Mouse (Mus musculus) midbrain, embryonic 13.5 days (tissue): Measurements from ENCODE around the gene Abcc8. TPM values are rescaled to one million over a fixed set of nuclear protein-coding genes. Genes with fewer than 3 reads are reported as not detected.

Experiments used
- ATAC-seq: fragments of 200-750 bp; cut with Nextera tagmentation; 2 replicates; pipeline ENCODE4 v1.8.0; 2017; ENCODE audit warnings: mild to moderate bottlenecking, moderate TSS enrichment, moderate library complexity
- H3K27ac ChIP-seq: fragments of 300-500 bp; sonication (generic); 2 replicates; pipeline ENCODE4 v1.5.1; 2015; ENCODE audit warnings: inconsistent platforms, mild to moderate bottlenecking, moderate library complexity
- H3K27me3 ChIP-seq: fragments of 300-500 bp; sonication (generic); 2 replicates; pipeline ENCODE4 v1.6.1; 2015; ENCODE audit warnings: mild to moderate bottlenecking, inconsistent platforms
- H3K36me3 ChIP-seq: fragments of 300-500 bp; sonication (generic); 2 replicates; pipeline ENCODE4 v1.6.1; 2015; ENCODE audit warnings: mild to moderate bottlenecking, inconsistent platforms
- H3K4me1 ChIP-seq: fragments of 300-500 bp; sonication (generic); replicated peaks from 2 replicates; pipeline ENCODE4 v1.6.1; 2015; ENCODE audit warnings: inconsistent platforms
- H3K4me2 ChIP-seq: fragments of 300-500 bp; sonication (generic); replicated peaks from 2 replicates; pipeline ENCODE4 v1.6.1; 2015; ENCODE audit warnings: moderate library complexity, mild to moderate bottlenecking, inconsistent platforms
- H3K4me3 ChIP-seq: fragments of 300-500 bp; sonication (generic); replicated peaks from 2 replicates; pipeline ENCODE4 v1.5.1; 2015; ENCODE audit warnings: mild to moderate bottlenecking, inconsistent platforms
- H3K9ac ChIP-seq: fragments of 300-500 bp; sonication (generic); replicated peaks from 2 replicates; pipeline ENCODE4 v1.6.1; 2015; ENCODE audit warnings: mild to moderate bottlenecking, inconsistent platforms
- H3K9me3 ChIP-seq: fragments of 300-500 bp; sonication (generic); 2 replicates; pipeline ENCODE4 v1.6.1; 2016; ENCODE audit warnings: mild to moderate bottlenecking, inconsistent platforms
- whole genome bisulfite sequencing: fragments of 180-500 bp; shearing (Covaris S2); methylation state at CpG from one replicate; pipeline ENCODE4 v1.1.7; 2015; 5-methylcytosine and 5-hydroxymethylcytosine counted together
- polyA plus RNA-seq: library from polyadenylated mRNA; unstranded; fragments of >200 nt; fragmentation: Nextera tagmentation; extraction: Ambion mirVana; gene quantifications from 2 replicates; pipeline ENCODE4 v1.2.1, GENCODE M21; 2015

Abcc8 gene
- polyA plus RNA-seq, result 2.3 and 3.2 TPM in 2 replicates

- peak within 1 kb of the TSS; percentile 43 for H3K9ac ChIP-seq
- peak; percentile 57 for ATAC-seq
- no peaks in the 10 kb centered on the region for H3K36me3 ChIP-seq
- peak within 1 kb of the TSS; percentile 46 for H3K4me3 ChIP-seq
- 1% methylated on average over 63 of the region's 75 CpGs for WGBS
- H3K4me1 ChIP-seq, result peaks cover 10% of the 10 kb centered on the region
- peaks cover 53% of the 10 kb centered on the region for H3K27me3 ChIP-seq
- no peak within 1 kb of the TSS for H3K27ac ChIP-seq
- H3K9me3 ChIP-seq, result no peaks in the 10 kb centered on the region
- peak within 1 kb of the TSS; percentile 75 for H3K4me2 ChIP-seq
These were observed at the start of gene Abcc8 for GRCm38 (mm10) chr7:46179431-46180275. TSS of gene Abcc8 (minus strand) at chr7:46180033.

DNA sequence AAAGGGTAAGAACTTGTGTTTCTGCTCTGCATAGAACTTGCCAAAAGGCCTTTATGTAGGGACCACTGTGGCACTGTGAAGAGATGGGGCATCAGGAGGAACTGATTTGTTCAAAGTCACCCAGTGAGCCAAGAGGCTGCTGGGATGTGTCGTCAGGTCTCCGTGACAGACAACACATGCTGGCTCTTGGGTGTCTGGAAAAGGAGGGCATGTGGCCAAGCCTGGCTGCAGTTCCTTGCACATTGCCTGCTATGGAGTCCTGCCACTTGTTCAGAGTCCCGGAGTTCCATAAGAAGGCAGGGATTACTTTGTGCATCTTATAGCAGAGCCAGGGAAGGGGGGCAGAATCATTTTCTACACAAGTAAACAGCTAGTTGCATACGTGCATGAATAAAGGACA is 47.1 kb upstream of the Abcc8 start:
- Histone ChIP-seq H3K4me3 (no peak overlapping the region), H3K4me1 (peaks cover 7% of the 10 kb centered on the region; the same call in 1 of the 2 replicates), H3K4me2 (no peak overlapping the region), H3K36me3 (no peaks in the 10 kb centered on the region), H3K9ac (no peak overlapping the region), H3K27ac (no peak overlapping the region), H3K9me3 (no peaks in the 10 kb centered on the region), H3K27me3 (no peaks in the 10 kb centered on the region)
- 75% methylated on average over 4 of the region's 4 CpGs for WGBS
- no peak for ATAC-seq

DNA sequence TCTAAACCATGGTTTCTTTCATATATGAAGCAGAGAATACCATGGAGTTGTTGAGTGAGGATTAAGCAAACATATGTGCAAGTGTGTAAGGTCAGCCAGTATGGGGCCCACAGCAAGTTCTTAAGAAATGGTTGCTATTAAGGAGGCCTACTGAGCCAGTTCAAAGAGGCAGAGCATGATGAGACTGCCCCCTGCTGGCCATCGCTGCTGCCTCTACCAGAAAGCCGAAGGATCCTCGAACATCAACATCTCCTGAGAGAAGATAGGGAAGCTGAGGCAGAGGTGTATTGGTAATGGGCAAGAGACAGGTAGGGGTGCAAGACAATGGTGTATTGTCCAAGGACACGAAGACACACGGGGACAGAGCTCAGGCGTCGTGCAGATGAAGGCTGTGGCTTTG is 46.4 kb upstream of the Abcc8 start:
- H3K4me2 ChIP-seq, result no peak overlapping the region
- no peaks in the 10 kb centered on the region for H3K9me3 ChIP-seq
- H3K36me3 ChIP-seq, result no peaks in the 10 kb centered on the region
- WGBS, result 28% methylated on average over 7 of the region's 7 CpGs
- H3K27ac ChIP-seq, result no peak overlapping the region
- H3K9ac ChIP-seq, result no peak overlapping the region
- peaks cover 7% of the 10 kb centered on the region; the same call in 1 of the 2 replicates for H3K4me1 ChIP-seq
- H3K27me3 ChIP-seq, result no peaks in the 10 kb centered on the region
- no peak overlapping the region for H3K4me3 ChIP-seq
- ATAC-seq, result no peak

DNA sequence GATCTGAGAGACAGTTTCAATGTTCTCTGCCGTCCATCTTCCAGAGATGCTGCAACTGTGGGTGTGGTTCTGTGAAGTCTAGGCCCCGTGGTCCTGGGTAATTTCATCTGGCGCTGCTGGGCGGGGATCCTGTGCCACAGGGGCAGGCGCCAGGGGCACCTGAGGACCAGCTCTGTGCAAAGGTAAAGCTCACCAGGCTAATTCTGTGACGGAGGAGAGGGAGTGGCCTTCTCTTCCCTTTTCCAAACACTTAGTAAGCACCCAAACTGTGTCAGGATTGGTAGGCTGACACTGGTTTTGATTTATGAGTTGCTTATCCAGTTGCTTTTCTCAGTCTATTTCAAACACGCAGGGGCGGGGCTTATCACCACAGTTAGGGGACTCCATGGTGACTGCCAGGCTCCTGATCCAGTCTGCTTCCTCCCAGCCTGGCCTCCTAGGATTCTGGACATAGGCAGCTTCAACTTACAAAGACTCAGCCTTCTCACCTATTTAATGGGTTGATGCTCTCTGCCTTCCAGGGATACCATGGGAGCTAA is 40.8 kb upstream of the Abcc8 start:
- H3K4me1 ChIP-seq, result peaks cover 8% of the 10 kb centered on the region; the same call in 1 of the 2 replicates
- no peak overlapping the region for H3K4me3 ChIP-seq
- H3K4me2 ChIP-seq, result no peak overlapping the region
- H3K27ac ChIP-seq, result no peak overlapping the region
- no peaks in the 10 kb centered on the region for H3K9me3 ChIP-seq
- WGBS, result 77% methylated on average over 8 of the region's 8 CpGs
- H3K36me3 ChIP-seq, result no peaks in the 10 kb centered on the region
- ATAC-seq, result no peak
- 0 out of 2 replicates have a peak overlapping the region, but pooled peaks have one; percentile 14 for H3K9ac ChIP-seq
- H3K27me3 ChIP-seq, result peaks cover 9% of the 10 kb centered on the region; the same call in 1 of the 2 replicates

- ATAC-seq, result peak; percentile 53
- Histone ChIP-seq H3K9me3 (no peaks in the 10 kb centered on the region), H3K4me1 (peaks cover 8% of the 10 kb centered on the region; the same call in 1 of the 2 replicates), H3K4me2 (no peak overlapping the region), H3K9ac (no peak overlapping the region), H3K36me3 (no peaks in the 10 kb centered on the region), H3K27ac (no peak overlapping the region), H3K27me3 (peaks cover 9% of the 10 kb centered on the region; the same call in 1 of the 2 replicates), H3K4me3 (no peak overlapping the region)
- WGBS, result 6% methylated on average over 11 of the region's 11 CpGs
These were observed 38.6 kb upstream of the Abcc8 start for GRCm38 (mm10) chr7:46218415-46218814.

DNA sequence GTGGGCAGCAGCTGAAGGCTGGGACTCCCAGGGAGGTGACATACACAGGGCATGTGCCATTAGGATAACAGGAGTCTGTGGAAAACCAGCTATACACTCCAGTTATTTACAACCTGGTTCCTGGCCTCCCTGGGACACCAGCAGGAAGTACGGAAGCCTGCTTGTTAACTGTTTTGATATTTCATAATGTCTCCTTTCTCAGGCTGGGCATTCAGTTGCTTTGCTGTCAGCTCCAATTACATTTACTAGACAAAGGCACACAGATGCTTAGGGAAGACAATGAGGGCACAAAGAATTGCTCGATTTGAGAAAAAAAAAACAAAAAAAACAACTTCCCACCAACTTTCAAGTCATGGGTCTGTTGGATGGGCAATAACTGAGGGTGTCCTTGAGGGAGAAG is 36.6 kb upstream of the Abcc8 start:
- no peak overlapping the region for H3K9ac ChIP-seq
- no peak overlapping the region for H3K4me3 ChIP-seq
- peaks cover 8% of the 10 kb centered on the region; the same call in 1 of the 2 replicates for H3K4me1 ChIP-seq
- no peaks in the 10 kb centered on the region for H3K36me3 ChIP-seq
- H3K27ac ChIP-seq, result no peak overlapping the region
- ATAC-seq, result no peak
- WGBS, result 56% methylated on average over 2 of the region's 2 CpGs
- no peak overlapping the region for H3K4me2 ChIP-seq
- H3K27me3 ChIP-seq, result peaks cover 9% of the 10 kb centered on the region; the same call in 1 of the 2 replicates
- no peaks in the 10 kb centered on the region for H3K9me3 ChIP-seq

GRCm38 (mm10) chr7:46210276-46210675 is 30.4 kb upstream of the Abcc8 start:
- no peak overlapping the region for H3K27ac ChIP-seq
- no peak overlapping the region for H3K4me3 ChIP-seq
- H3K9me3 ChIP-seq, result no peaks in the 10 kb centered on the region
- no peak overlapping the region for H3K9ac ChIP-seq
- 84% methylated on average over 6 of the region's 6 CpGs for WGBS
- ATAC-seq, result no peak
- no peak overlapping the region for H3K4me2 ChIP-seq
- H3K4me1 ChIP-seq, result no peaks in the 10 kb centered on the region
- H3K27me3 ChIP-seq, result no peaks in the 10 kb centered on the region
- no peaks in the 10 kb centered on the region for H3K36me3 ChIP-seq

DNA sequence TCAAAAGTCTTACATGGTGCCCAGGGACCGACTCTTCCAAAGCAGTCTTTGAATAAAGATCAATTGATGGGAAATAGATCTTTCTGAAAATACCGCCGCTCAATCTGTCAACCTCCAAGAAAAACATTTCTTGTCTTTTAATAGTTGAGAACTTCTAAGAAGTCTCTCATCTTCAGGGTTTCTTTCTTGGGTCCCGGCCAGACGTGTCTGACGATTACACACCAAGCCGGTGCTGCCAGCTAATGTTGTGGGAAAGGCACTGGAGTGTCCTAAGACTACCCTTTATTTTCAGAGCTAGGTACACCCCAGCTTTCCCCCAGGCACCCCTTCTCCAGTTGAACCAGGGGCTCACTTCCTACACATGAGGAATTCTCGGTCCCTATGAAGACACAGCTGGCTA is 28.3 kb upstream of the Abcc8 start:
- Histone ChIP-seq H3K4me3 (no peak overlapping the region), H3K27me3 (no peaks in the 10 kb centered on the region), H3K36me3 (no peaks in the 10 kb centered on the region), H3K4me2 (no peak overlapping the region), H3K9ac (no peak overlapping the region), H3K4me1 (no peaks in the 10 kb centered on the region), H3K27ac (no peak overlapping the region), H3K9me3 (no peaks in the 10 kb centered on the region)
- 90% methylated on average over 8 of the region's 8 CpGs for WGBS
- ATAC-seq, result no peak

DNA sequence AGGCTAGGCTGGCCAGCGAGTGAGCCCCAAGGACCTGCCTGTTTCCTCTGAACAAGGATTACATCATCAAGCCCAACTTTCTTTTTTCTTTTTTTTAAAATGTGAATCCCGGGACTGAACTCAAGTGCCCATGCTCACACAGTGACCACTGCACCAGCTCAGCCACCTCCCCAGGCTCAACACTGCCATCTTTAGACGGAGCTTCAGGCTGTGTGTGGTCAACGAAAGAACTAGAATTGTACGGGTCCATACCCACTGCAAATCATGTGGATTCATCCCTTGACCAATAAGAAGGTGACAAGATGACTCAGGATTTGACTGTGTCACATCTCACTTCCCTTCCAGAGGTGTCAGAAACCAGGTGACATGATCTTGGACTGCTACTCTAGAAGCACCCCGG is 24.9 kb upstream of the Abcc8 start:
- WGBS, result 76% methylated on average over 6 of the region's 6 CpGs
- ATAC-seq, result no peak
- Histone ChIP-seq H3K4me3 (no peak overlapping the region), H3K27me3 (no peaks in the 10 kb centered on the region), H3K4me2 (no peak overlapping the region), H3K4me1 (peaks cover 16% of the 10 kb centered on the region; the same call in 1 of the 2 replicates), H3K9ac (no peak overlapping the region), H3K36me3 (no peaks in the 10 kb centered on the region), H3K27ac (no peak overlapping the region), H3K9me3 (no peaks in the 10 kb centered on the region)

DNA sequence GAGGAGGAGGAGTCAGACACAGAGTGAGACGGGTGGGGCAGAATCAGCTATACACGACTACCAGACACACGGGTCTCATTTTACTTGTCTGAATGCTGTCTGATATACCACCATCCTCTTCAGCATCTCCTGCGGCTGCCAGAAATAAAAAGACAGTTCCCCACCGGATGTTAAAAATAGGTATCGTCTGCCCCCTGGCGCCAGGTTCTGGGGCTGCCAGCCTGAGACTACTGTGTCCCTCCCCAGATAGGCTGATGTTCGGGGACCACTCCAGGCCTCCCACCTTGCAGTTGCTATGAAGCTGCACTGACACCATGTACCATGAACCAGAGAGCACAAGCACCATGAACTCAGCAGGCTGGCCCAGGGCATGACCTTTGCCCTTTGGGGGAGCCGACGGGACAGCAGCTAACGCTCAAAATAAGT is 24.2 kb upstream of the Abcc8 start:
- peaks cover 16% of the 10 kb centered on the region; the same call in 1 of the 2 replicates for H3K4me1 ChIP-seq
- no peaks in the 10 kb centered on the region for H3K9me3 ChIP-seq
- H3K4me2 ChIP-seq, result no peak overlapping the region
- H3K9ac ChIP-seq, result no peak overlapping the region
- H3K27ac ChIP-seq, result no peak overlapping the region
- H3K36me3 ChIP-seq, result no peaks in the 10 kb centered on the region
- ATAC-seq, result 0 out of 2 replicates have a peak, but pooled peaks have one; percentile 27
- 41% methylated on average over 11 of the region's 11 CpGs for WGBS
- H3K27me3 ChIP-seq, result no peaks in the 10 kb centered on the region
- H3K4me3 ChIP-seq, result no peak overlapping the region

DNA sequence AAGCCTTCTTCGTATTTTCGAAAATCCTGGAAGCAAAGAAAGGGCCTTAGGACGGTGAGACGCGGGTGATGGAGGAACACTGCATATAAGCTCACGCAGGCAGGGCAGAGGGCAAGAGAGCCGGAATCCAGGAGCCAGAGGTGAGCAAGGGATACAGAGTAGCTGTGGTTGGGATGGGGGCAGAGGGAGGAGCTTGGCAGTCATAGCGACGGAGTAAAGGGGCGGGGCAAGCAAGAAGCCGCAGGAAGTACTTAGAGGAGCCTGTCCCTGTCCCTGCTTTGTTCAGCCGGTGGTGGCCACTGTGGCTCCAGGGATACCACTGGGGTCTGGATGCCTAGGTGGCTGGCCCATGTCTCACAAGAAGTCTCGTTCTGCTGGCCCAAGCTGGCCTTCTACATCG is 21.8 kb upstream of the Abcc8 start:
- Histone ChIP-seq H3K4me3 (no peak overlapping the region), H3K4me1 (peaks cover 16% of the 10 kb centered on the region; the same call in 1 of the 2 replicates), H3K4me2 (0 out of 2 replicates have a peak overlapping the region, but pooled peaks have one; percentile 29), H3K9ac (no peak overlapping the region), H3K9me3 (no peaks in the 10 kb centered on the region), H3K27me3 (no peaks in the 10 kb centered on the region), H3K27ac (no peak overlapping the region), H3K36me3 (no peaks in the 10 kb centered on the region)
- WGBS, result 9% methylated on average over 14 of the region's 14 CpGs
- peak; percentile 64 for ATAC-seq

- ATAC-seq, result no peak
- Histone ChIP-seq H3K4me1 (peaks cover 16% of the 10 kb centered on the region; the same call in 1 of the 2 replicates), H3K4me2 (no peak overlapping the region), H3K27ac (no peak overlapping the region), H3K27me3 (no peaks in the 10 kb centered on the region), H3K36me3 (no peaks in the 10 kb centered on the region), H3K9me3 (no peaks in the 10 kb centered on the region), H3K4me3 (no peak overlapping the region), H3K9ac (no peak overlapping the region)
- WGBS, result 70% methylated on average over 6 of the region's 6 CpGs
These were observed 20.2 kb upstream of the Abcc8 start for GRCm38 (mm10) chr7:46200021-46200420.
